Mouse (Mus musculus) forebrain, embryonic 16.5 days (tissue): Measurements from ENCODE around the gene Ttf2. TPM values are rescaled to one million over a fixed set of nuclear protein-coding genes. Genes with fewer than 3 reads are reported as not detected.

Source experiments
- ATAC-seq: fragments of 200-750 bp; cut with Nextera tagmentation; 2 replicates; pipeline ENCODE4 v1.8.0; 2017; ENCODE audit warnings: mild to moderate bottlenecking, moderate library complexity
- H3K27ac ChIP-seq: fragments of 300-500 bp; sonication (generic); 2 replicates; pipeline ENCODE4 v1.5.1; 2014; ENCODE audit warnings: low read length, control low read depth
- H3K27me3 ChIP-seq: fragments of 300-500 bp; sonication (generic); replicated peaks from 2 replicates; pipeline ENCODE4 v1.6.1; 2014; ENCODE audit warnings: low read length; ENCODE audit not compliant: control insufficient read depth, insufficient read depth
- H3K36me3 ChIP-seq: fragments of 300-500 bp; sonication (generic); 2 replicates; pipeline ENCODE4 v1.6.1; 2014; ENCODE audit not compliant: control insufficient read depth, insufficient read depth
- H3K4me1 ChIP-seq: fragments of 300-500 bp; sonication (generic); replicated peaks from 2 replicates; pipeline ENCODE4 v1.6.1; 2014; ENCODE audit warnings: low read length; ENCODE audit not compliant: control insufficient read depth, insufficient read depth
- H3K4me2 ChIP-seq: fragments of 300-500 bp; sonication (generic); 2 replicates; pipeline ENCODE4 v1.6.1; 2014; ENCODE audit warnings: mild to moderate bottlenecking, low read length, control low read depth
- H3K4me3 ChIP-seq: fragments of 300-500 bp; sonication (generic); replicated peaks from 2 replicates; pipeline ENCODE4 v1.5.1; 2014; ENCODE audit warnings: mild to moderate bottlenecking, low read length, control low read depth
- H3K9ac ChIP-seq: fragments of 300-500 bp; sonication (generic); replicated peaks from 2 replicates; pipeline ENCODE4 v1.6.1; 2014; ENCODE audit warnings: low read depth, low read length, control low read depth
- H3K9me3 ChIP-seq: fragments of 300-500 bp; sonication (generic); 2 replicates; pipeline ENCODE4 v1.6.1; 2016; ENCODE audit warnings: low read length; ENCODE audit not compliant: control insufficient read depth
- WGBS: fragments of 180-500 bp; shearing (Covaris S2); extraction: QIAGEN DNeasy Blood & Tissue Kit; methylation state at CpG from one replicate; pipeline ENCODE4 v1.1.7; 2014; 5-methylcytosine and 5-hydroxymethylcytosine counted together
- polyA plus RNA-seq: library from polyadenylated mRNA; unstranded; fragments of >200 nt; fragmentation: Nextera tagmentation; extraction: Ambion mirVana; gene quantifications from 2 replicates; pipeline ENCODE4 v1.2.1, GENCODE M21; 2015

The Ttf2 gene
- polyA plus RNA-seq, 1 experiment from 2014 or later: 6.2 TPM

- Histone ChIP-seq H3K36me3 (no peaks in the 10 kb centered on the region), H3K27me3 (no peaks in the 10 kb centered on the region), H3K9ac (no peak overlapping the region), H3K4me3 (no peak overlapping the region), H3K4me1 (peaks cover 17% of the 10 kb centered on the region), H3K9me3 (no peaks in the 10 kb centered on the region), H3K4me2 (no peak overlapping the region), H3K27ac (no peak overlapping the region)
- WGBS: 94% methylated on average over 4 of the region's 4 CpGs
- ATAC-seq: no peak
These were observed 41.2 kb upstream of the Ttf2 start for GRCm38 (mm10) chr3:101010589-101011202.

DNA sequence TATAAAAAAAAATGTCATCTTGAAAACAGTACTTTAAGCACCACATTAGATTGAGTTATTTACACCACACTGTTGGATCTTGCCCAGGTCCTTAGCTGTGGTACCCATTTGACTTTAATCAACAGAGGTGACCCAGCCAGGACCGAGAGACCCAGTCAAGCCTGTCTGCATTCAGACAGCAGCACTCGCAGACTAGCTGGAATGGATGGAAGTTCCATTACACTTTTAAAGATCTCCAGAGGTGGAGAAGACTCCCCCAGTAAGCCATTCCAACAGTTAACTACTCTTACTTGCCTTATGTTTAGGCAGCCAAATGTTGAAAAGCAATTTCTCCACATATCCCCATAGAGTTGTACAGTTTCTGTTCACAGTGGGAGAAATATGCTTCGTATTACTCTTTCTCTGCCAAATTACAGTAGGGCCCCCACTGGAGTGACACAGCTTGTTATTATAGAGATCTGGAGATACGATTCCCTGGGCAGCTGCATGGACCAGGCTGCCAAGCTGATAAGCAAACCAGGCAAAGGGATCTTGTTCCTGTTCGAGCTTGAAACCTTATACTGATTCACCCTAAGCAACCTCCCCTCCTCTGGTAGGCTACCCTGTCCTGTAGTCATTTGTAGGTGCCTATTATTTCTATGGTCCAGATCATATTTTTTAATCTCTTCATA, 37.8 kb upstream of the Ttf2 start:
- no peak overlapping the region for H3K4me3 ChIP-seq
- WGBS: 76% methylated on average over 5 of the region's 5 CpGs
- no peak overlapping the region for H3K27ac ChIP-seq
- H3K4me2 ChIP-seq: no peak overlapping the region
- H3K9ac ChIP-seq: no peak overlapping the region
- no peaks in the 10 kb centered on the region for H3K36me3 ChIP-seq
- no peaks in the 10 kb centered on the region for H3K9me3 ChIP-seq
- ATAC-seq: no peak
- peaks cover 2% of the 10 kb centered on the region for H3K4me1 ChIP-seq
- no peaks in the 10 kb centered on the region for H3K27me3 ChIP-seq

- no peaks in the 10 kb centered on the region for H3K36me3 ChIP-seq
- no peaks in the 10 kb centered on the region for H3K27me3 ChIP-seq
- H3K4me1 ChIP-seq: no peaks in the 10 kb centered on the region
- no peak overlapping the region for H3K4me2 ChIP-seq
- H3K9ac ChIP-seq: no peak overlapping the region
- H3K9me3 ChIP-seq: no peaks in the 10 kb centered on the region
- WGBS: 67% methylated on average over 6 of the region's 6 CpGs
- no peak overlapping the region for H3K4me3 ChIP-seq
- ATAC-seq: no peak
- no peak overlapping the region for H3K27ac ChIP-seq
These were observed 35.9 kb upstream of the Ttf2 start for GRCm38 (mm10) chr3:101005392-101005791.

DNA sequence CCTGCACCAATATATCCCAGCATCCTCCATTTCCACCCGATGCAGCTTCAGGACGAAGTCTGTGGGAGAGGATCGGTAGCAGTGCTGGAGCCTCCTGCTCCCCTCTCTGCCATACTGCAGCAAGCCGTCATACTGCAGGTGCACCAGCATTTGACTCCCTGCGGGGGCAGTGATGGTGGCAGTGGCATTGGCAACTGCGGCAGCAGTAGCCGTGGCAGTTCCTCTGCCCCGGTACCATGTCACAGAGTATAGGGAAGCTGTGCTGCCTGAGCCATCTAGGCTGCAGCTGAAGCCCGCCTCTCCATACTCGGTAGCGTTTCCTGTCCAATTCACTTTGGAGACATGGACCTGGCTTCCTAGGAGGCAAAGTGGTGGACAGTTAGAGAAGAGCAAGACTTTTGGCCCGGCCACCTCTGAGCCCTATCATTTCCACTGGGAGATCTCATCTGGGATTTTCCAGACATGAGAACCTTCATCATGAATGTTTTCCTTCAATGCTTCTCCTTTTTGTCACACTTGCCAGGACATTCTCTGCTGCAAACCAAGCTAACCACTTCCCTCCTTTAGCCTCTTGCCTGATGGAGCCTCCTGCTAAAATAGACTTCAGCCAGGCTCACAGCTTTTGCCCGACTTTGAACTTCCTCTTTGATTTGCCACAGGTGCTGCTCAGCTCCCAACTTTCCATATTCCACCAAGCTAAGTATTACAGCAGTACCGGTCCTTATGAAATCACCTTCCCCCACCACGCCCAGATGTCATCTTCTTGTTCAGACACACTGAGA, 34.3 kb upstream of the Ttf2 start:
- no peak for ATAC-seq
- no peak overlapping the region for H3K4me2 ChIP-seq
- 0 out of 2 replicates have a peak, but pooled peaks cover 2% of the 10 kb centered on the region for H3K4me1 ChIP-seq
- H3K9ac ChIP-seq: no peak overlapping the region
- H3K27me3 ChIP-seq: no peaks in the 10 kb centered on the region
- H3K4me3 ChIP-seq: no peak overlapping the region
- H3K36me3 ChIP-seq: no peaks in the 10 kb centered on the region
- H3K27ac ChIP-seq: no peak overlapping the region
- WGBS: 90% methylated on average over 15 of the region's 15 CpGs
- H3K9me3 ChIP-seq: no peaks in the 10 kb centered on the region

DNA sequence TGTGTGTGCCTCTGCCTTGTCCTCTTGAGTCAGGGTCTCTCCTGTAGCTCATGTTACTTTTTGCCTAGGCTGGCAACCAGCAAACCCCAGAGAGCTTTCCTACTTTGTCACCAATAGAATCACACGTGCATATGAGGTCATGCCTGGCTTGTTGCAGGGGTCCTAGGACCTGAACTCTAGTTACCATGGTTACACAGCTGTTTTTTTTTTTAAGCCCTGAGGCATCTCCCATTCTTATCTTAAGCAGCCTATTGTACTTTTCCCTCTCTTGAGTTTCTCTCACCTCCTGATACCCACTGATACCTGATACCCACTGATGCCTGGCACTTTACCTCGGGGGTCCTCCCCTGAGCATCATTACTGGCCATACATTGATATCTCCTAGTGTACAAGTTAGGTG, 30.3 kb upstream of the Ttf2 start:
- H3K4me2 ChIP-seq: no peak overlapping the region
- no peak overlapping the region for H3K27ac ChIP-seq
- WGBS: 33% methylated on average over 2 of the region's 2 CpGs
- 0 out of 2 replicates have a peak, but pooled peaks cover 3% of the 10 kb centered on the region for H3K4me1 ChIP-seq
- H3K36me3 ChIP-seq: no peaks in the 10 kb centered on the region
- H3K27me3 ChIP-seq: no peaks in the 10 kb centered on the region
- ATAC-seq: no peak
- no peak overlapping the region for H3K9ac ChIP-seq
- H3K4me3 ChIP-seq: no peak overlapping the region
- no peaks in the 10 kb centered on the region for H3K9me3 ChIP-seq

DNA sequence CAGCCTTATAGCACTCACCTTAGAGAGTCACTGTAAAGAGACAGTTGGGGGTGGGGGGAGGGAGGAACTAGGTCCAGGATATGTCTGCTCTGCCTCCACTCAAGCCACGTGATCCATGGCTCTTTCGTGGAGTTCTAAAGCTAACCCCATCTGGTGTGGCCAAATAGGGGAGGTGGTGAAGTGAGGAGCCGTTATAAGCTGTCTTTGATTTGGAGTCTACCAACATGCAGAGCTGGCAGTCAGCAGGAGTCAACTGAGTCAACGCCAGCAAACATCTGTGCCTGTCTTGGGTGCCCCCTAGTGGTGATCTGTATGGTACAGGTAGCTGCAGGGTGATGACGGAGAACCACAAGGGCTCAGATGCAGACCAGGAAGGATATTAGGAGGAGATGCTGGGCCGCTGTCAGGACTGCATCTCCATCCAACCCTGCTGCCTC, 29.5 kb upstream of the Ttf2 start:
- Histone ChIP-seq H3K27ac (no peak overlapping the region), H3K9ac (no peak overlapping the region), H3K9me3 (no peaks in the 10 kb centered on the region), H3K36me3 (no peaks in the 10 kb centered on the region), H3K4me3 (no peak overlapping the region), H3K27me3 (no peaks in the 10 kb centered on the region), H3K4me2 (no peak overlapping the region), H3K4me1 (0 out of 2 replicates have a peak, but pooled peaks cover 3% of the 10 kb centered on the region)
- WGBS: 25% methylated on average over 6 of the region's 6 CpGs
- ATAC-seq: peak; percentile 52; the same call in 1 of the 2 replicates

GRCm38 (mm10) chr3:100997785-100998570, 28.5 kb upstream of the Ttf2 start:
- Histone ChIP-seq H3K36me3 (no peaks in the 10 kb centered on the region), H3K4me3 (no peak overlapping the region), H3K27me3 (no peaks in the 10 kb centered on the region), H3K4me2 (no peak overlapping the region), H3K9me3 (no peaks in the 10 kb centered on the region), H3K4me1 (0 out of 2 replicates have a peak, but pooled peaks cover 3% of the 10 kb centered on the region), H3K27ac (no peak overlapping the region), H3K9ac (no peak overlapping the region)
- peak; percentile 54; the same call in 1 of the 2 replicates for ATAC-seq
- WGBS: 75% methylated on average over 10 of the region's 10 CpGs

DNA sequence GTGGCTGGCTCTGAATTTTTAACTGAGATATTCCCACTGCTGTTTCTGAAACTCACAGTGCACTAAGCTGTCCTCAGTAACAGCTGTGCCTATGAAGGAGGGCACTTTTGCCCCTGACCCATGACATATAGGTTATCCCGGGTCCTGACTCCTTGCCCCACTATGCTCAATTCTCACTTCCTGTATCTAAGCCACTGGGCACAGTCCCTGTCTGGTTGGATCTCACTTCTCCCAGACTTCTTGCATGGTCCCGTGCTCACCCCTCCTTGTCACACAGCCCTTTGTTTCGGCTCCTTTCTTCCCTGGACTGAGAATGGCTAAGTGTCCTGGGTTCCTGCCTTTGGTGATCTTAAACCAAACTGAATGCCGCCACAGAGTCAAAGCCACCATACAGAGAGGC, 24.8 kb upstream of the Ttf2 start:
- H3K4me2 ChIP-seq: no peak overlapping the region
- no peak for ATAC-seq
- no peak overlapping the region for H3K9ac ChIP-seq
- no peaks in the 10 kb centered on the region for H3K27me3 ChIP-seq
- H3K4me3 ChIP-seq: no peak overlapping the region
- H3K36me3 ChIP-seq: no peaks in the 10 kb centered on the region
- WGBS: 59% methylated on average over 4 of the region's 4 CpGs
- H3K9me3 ChIP-seq: no peaks in the 10 kb centered on the region
- 0 out of 2 replicates have a peak, but pooled peaks cover 5% of the 10 kb centered on the region for H3K4me1 ChIP-seq
- no peak overlapping the region for H3K27ac ChIP-seq

- H3K27ac ChIP-seq: no peak overlapping the region
- H3K36me3 ChIP-seq: no peaks in the 10 kb centered on the region
- H3K4me2 ChIP-seq: no peak overlapping the region
- no peak for ATAC-seq
- WGBS: 86% methylated on average over 15 of the region's 15 CpGs
- no peaks in the 10 kb centered on the region for H3K27me3 ChIP-seq
- no peak overlapping the region for H3K4me3 ChIP-seq
- no peak overlapping the region for H3K9ac ChIP-seq
- no peaks in the 10 kb centered on the region for H3K9me3 ChIP-seq
- H3K4me1 ChIP-seq: 0 out of 2 replicates have a peak, but pooled peaks cover 3% of the 10 kb centered on the region
These were observed 24.3 kb upstream of the Ttf2 start for GRCm38 (mm10) chr3:100993718-100994117.
